Mouse (Mus musculus): Measurements from ENCODE around the gene Npdc1. TPM values are rescaled to one million over a fixed set of nuclear protein-coding genes. Genes with fewer than 3 reads are reported as not detected.

The Npdc1 gene
- polyA plus RNA-seq, 1 experiment from 2014 or later: 496 TPM

DNA sequence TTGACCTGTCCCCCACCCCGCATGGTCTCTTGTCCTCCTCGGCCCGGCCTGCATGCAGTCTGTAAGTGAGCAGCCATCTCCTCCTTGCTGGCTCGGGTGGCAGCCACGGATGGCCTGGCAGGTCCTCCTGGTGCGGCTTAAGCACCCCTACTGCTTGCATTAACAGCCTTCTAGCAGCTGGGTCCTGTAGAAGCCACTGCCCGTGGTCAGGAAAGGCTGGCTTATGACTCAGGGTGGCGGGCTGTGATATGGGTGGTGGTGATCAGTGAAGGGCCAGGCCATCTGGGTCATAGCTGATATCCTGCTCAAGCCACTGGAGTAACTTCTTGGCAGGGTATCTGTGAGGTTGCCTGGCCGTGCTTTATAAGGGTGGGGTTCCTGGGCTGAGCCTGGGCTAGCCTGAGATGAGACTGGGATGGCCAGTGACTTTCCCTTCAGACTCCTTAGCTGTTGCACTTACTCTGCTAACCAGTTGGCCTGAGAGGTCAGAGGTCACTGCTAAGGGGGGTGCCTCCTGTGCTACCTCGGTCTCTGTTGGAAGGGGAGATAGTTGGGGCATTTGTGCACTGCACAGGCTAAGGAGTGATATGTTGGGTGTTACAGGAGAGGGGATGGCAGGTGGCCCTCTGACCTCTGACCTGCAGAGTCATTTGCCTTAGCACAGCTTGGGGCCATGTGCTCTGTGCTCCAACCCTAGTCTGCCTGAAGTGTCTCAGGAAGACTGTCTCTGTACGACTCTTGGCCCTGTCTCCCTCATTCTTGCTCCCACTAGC, 33.4 kb downstream of the Npdc1 start:
- Histone ChIP-seq H3K36me3 (ENCODE audit: control insufficient read depth, insufficient read depth, low read length) (peaks cover 26% of the 10 kb centered on the region), H3K4me2 (ENCODE audit: low read depth, low read length) (no peak overlapping the region), H3K9ac (replicated peaks; ENCODE audit: low read depth, low read length) (no peak overlapping the region), H3K4me1 (ENCODE audit: control insufficient read depth, insufficient read depth, low read length) (peaks cover 20% of the 10 kb centered on the region), H3K27me3 (ENCODE audit: control insufficient read depth, insufficient read depth, low read length) (no peaks in the 10 kb centered on the region), H3K4me3 (ENCODE audit: low read depth, low read length) (no peak overlapping the region), H3K9me3 (ENCODE audit: control insufficient read depth, low read length) (no peaks in the 10 kb centered on the region), H3K27ac (ENCODE audit: low read depth, low read length) (no peak overlapping the region)
- no peak for ATAC-seq (ENCODE audit: low read depth)
- WGBS: 83% methylated on average over 11 of the region's 11 CpGs

DNA sequence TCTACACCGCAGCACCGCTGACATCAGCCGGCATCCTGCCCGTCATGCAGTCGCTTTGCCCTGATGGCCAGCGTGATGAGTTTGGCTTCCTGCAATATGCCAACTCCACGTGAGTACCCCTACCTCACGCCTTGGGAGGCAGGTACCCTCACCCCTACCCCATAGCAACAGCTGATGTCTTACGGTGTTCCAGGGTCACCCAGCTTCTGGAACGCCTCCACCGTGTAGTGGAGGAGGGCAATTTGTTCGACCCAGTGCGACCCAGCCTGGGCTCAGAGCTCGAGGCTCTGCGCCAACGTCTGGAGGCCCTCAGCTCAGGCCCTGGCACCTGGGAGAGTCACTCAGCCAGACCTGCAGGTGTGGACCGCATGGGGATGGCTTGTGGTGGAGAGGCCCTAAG, 34.0 kb downstream of the Npdc1 start:
- Histone ChIP-seq H3K9me3 (ENCODE audit: control insufficient read depth, low read length) (no peaks in the 10 kb centered on the region), H3K4me2 (ENCODE audit: low read depth, low read length) (no peak overlapping the region), H3K4me1 (ENCODE audit: control insufficient read depth, insufficient read depth, low read length) (peaks cover 20% of the 10 kb centered on the region), H3K9ac (replicated peaks; ENCODE audit: low read depth, low read length) (no peak overlapping the region), H3K4me3 (ENCODE audit: low read depth, low read length) (no peak overlapping the region), H3K36me3 (ENCODE audit: control insufficient read depth, insufficient read depth, low read length) (peaks cover 32% of the 10 kb centered on the region), H3K27me3 (ENCODE audit: control insufficient read depth, insufficient read depth, low read length) (no peaks in the 10 kb centered on the region), H3K27ac (ENCODE audit: low read depth, low read length) (no peak overlapping the region)
- no peak for ATAC-seq (ENCODE audit: low read depth)
- WGBS: 95% methylated on average over 17 of the region's 17 CpGs

GRCm38 (mm10) chr2:25434292-25434691, 35.1 kb downstream of the Npdc1 start:
- no peak for ATAC-seq (ENCODE audit: low read depth)
- Histone ChIP-seq H3K27me3 (ENCODE audit: control insufficient read depth, insufficient read depth, low read length) (no peaks in the 10 kb centered on the region), H3K4me1 (ENCODE audit: control insufficient read depth, insufficient read depth, low read length) (peaks cover 17% of the 10 kb centered on the region), H3K36me3 (ENCODE audit: control insufficient read depth, insufficient read depth, low read length) (peaks cover 42% of the 10 kb centered on the region), H3K9me3 (ENCODE audit: control insufficient read depth, low read length) (no peaks in the 10 kb centered on the region), H3K4me3 (ENCODE audit: low read depth, low read length) (no peak overlapping the region), H3K27ac (ENCODE audit: low read depth, low read length) (no peak overlapping the region), H3K9ac (replicated peaks; ENCODE audit: low read depth, low read length) (no peak overlapping the region), H3K4me2 (ENCODE audit: low read depth, low read length) (no peak overlapping the region)
- WGBS: 91% methylated on average over 8 of the region's 8 CpGs

GRCm38 (mm10) chr2:25436286-25436820, 37.2 kb downstream of the Npdc1 start:
- Histone ChIP-seq H3K4me2 (ENCODE audit: low read depth, low read length) (no peak overlapping the region), H3K4me1 (ENCODE audit: control insufficient read depth, insufficient read depth, low read length) (no peaks in the 10 kb centered on the region), H3K27me3 (ENCODE audit: control insufficient read depth, insufficient read depth, low read length) (no peaks in the 10 kb centered on the region), H3K36me3 (ENCODE audit: control insufficient read depth, insufficient read depth, low read length) (peaks cover 50% of the 10 kb centered on the region), H3K9ac (replicated peaks; ENCODE audit: low read depth, low read length) (no peak overlapping the region), H3K4me3 (ENCODE audit: low read depth, low read length) (no peak overlapping the region), H3K9me3 (ENCODE audit: control insufficient read depth, low read length) (no peaks in the 10 kb centered on the region), H3K27ac (ENCODE audit: low read depth, low read length) (no peak overlapping the region)
- no peak for ATAC-seq (ENCODE audit: low read depth)
- 95% methylated on average over 10 of the region's 10 CpGs for WGBS

GRCm38 (mm10) chr2:25441067-25441466, 41.9 kb downstream of the Npdc1 start:
- peaks cover 74% of the 10 kb centered on the region for H3K36me3 ChIP-seq (ENCODE audit: control insufficient read depth, insufficient read depth, low read length)
- no peak overlapping the region for H3K9ac ChIP-seq (replicated peaks; ENCODE audit: low read depth, low read length)
- no peak for ATAC-seq (ENCODE audit: low read depth)
- H3K4me3 ChIP-seq (ENCODE audit: low read depth, low read length): no peak overlapping the region
- no peaks in the 10 kb centered on the region for H3K27me3 ChIP-seq (ENCODE audit: control insufficient read depth, insufficient read depth, low read length)
- no peaks in the 10 kb centered on the region for H3K4me1 ChIP-seq (ENCODE audit: control insufficient read depth, insufficient read depth, low read length)
- 92% methylated on average over 20 of the region's 20 CpGs for WGBS
- H3K27ac ChIP-seq (ENCODE audit: low read depth, low read length): no peak overlapping the region
- H3K4me2 ChIP-seq (ENCODE audit: low read depth, low read length): no peak overlapping the region
- H3K9me3 ChIP-seq (ENCODE audit: control insufficient read depth, low read length): no peaks in the 10 kb centered on the region

- Histone ChIP-seq H3K27me3 (ENCODE audit: control insufficient read depth, insufficient read depth, low read length) (no peaks in the 10 kb centered on the region), H3K4me3 (ENCODE audit: low read depth, low read length) (no peak overlapping the region), H3K9ac (replicated peaks; ENCODE audit: low read depth, low read length) (no peak overlapping the region), H3K4me1 (ENCODE audit: control insufficient read depth, insufficient read depth, low read length) (no peaks in the 10 kb centered on the region), H3K9me3 (ENCODE audit: control insufficient read depth, low read length) (no peaks in the 10 kb centered on the region), H3K4me2 (ENCODE audit: low read depth, low read length) (no peak overlapping the region), H3K27ac (ENCODE audit: low read depth, low read length) (no peak overlapping the region), H3K36me3 (ENCODE audit: control insufficient read depth, insufficient read depth, low read length) (peaks cover 71% of the 10 kb centered on the region)
- 93% methylated on average over 14 of the region's 14 CpGs for WGBS
- ATAC-seq (ENCODE audit: low read depth): no peak
Measured at GRCm38 (mm10) chr2:25442682-25443081, 43.5 kb downstream of the Npdc1 start.

DNA sequence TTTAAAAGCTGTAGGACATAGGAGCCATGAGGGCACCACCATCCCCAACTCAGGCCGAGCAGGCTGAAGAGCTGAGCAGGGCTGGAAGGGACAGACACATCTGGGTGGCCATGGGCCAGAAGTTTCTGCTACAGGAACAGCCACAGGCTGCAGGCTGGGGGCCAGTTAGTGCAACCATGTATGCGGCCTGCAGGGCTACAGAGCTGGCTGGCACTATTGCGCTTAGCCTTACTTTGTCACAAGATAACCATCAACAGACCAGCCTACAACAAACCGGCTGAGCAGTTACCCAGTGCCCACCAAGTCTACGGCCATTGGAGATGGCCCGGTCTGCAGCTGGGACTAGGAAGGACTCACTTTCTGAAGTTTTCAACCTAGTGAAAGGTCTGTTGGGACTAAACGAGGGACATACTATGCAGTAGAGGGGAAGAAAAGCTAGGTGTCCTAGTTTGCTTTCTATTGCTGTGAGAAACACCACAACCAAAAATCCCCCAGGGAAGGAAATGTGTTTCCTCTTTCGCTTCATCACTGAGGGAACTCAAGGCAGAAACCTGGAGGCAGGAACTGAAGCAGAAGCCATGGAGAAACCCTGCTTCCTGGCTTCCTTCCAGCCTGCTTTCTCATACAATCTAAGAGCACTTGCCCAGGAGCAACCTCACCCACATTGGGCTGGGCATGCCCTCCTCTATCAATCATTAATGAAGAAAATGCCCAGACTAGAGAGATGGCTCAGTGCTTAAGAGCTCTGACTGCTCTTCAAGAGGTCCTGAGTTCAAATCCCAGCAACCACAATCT, 51.9 kb downstream of the Npdc1 start:
- Histone ChIP-seq H3K4me3 (ENCODE audit: low read depth, low read length) (no peak overlapping the region), H3K27me3 (ENCODE audit: control insufficient read depth, insufficient read depth, low read length) (no peaks in the 10 kb centered on the region), H3K36me3 (ENCODE audit: control insufficient read depth, insufficient read depth, low read length) (peaks cover 17% of the 10 kb centered on the region; the same call in 1 of the 2 replicates), H3K4me2 (ENCODE audit: low read depth, low read length) (no peak overlapping the region), H3K4me1 (ENCODE audit: control insufficient read depth, insufficient read depth, low read length) (no peaks in the 10 kb centered on the region), H3K27ac (ENCODE audit: low read depth, low read length) (no peak overlapping the region), H3K9me3 (ENCODE audit: control insufficient read depth, low read length) (no peaks in the 10 kb centered on the region), H3K9ac (replicated peaks; ENCODE audit: low read depth, low read length) (no peak overlapping the region)
- 88% methylated on average over 8 of the region's 8 CpGs for whole genome bisulfite sequencing
- ATAC-seq (ENCODE audit: low read depth): no peak

DNA sequence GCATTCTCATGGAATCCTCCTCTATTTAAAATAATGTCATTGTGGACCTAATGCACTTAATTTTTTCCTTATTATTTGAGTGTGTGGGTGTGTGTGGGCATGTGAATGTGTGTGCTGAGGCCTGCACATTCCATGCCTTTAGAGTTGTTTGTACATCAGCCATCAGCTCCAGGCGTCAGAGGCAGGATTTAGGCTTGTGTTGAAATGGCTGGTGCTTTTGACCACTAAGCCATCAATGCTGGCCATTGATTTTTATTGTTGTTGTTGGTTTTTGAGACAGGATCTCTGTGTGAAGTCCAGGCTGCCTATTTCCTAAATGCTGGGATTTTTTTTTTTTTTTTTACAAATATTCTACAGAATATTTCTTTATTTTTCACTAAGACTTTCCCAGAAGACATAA, 53.8 kb downstream of the Npdc1 start:
- Histone ChIP-seq H3K9ac (replicated peaks; ENCODE audit: low read depth, low read length) (no peak overlapping the region), H3K9me3 (ENCODE audit: control insufficient read depth, low read length) (no peaks in the 10 kb centered on the region), H3K27ac (ENCODE audit: low read depth, low read length) (no peak overlapping the region), H3K27me3 (ENCODE audit: control insufficient read depth, insufficient read depth, low read length) (no peaks in the 10 kb centered on the region), H3K36me3 (ENCODE audit: control insufficient read depth, insufficient read depth, low read length) (0 out of 2 replicates have a peak, but pooled peaks cover 4% of the 10 kb centered on the region), H3K4me3 (ENCODE audit: low read depth, low read length) (no peak overlapping the region), H3K4me2 (ENCODE audit: low read depth, low read length) (no peak overlapping the region), H3K4me1 (ENCODE audit: control insufficient read depth, insufficient read depth, low read length) (no peaks in the 10 kb centered on the region)
- no peak for ATAC-seq (ENCODE audit: low read depth)
- 38% methylated on average over 1 of the region's 1 CpGs for WGBS
